Mouse (Mus musculus) embryonic facial prominence, embryonic 11.5 days (tissue): ENCODE measurements at regions not wholly inside any gene's neighbourhood (a gene's known extent, or its start where the extent isn't known, plus 50 kb on each side); places are given as distances from the start of the nearest gene placed in this dataset.

ENCODE experiments used
- ATAC-seq: fragments of 200-750 bp; cut with Nextera tagmentation; replicated peaks from 2 replicates; pipeline ENCODE4 v1.8.0; 2017; ENCODE audit warnings: low read depth; ENCODE audit not compliant: insufficient number of reproducible peaks, low FRiP score, low TSS enrichment
- DNase-seq: peaks from one replicate; pipeline ENCODE4 v3.0.0-alpha.2; 2015; ENCODE audit warnings: low spot score
- H3K27ac ChIP-seq: fragments of 300-500 bp; sonication (generic); replicated peaks from 2 replicates; pipeline ENCODE4 v1.5.1; 2014; ENCODE audit warnings: mild to moderate bottlenecking, low read depth, low read length, control low read depth
- H3K27me3 ChIP-seq: fragments of 300-500 bp; sonication (generic); 2 replicates; pipeline ENCODE4 v1.6.1; 2014; ENCODE audit warnings: mild to moderate bottlenecking, low read length, moderate library complexity, mixed read lengths; ENCODE audit not compliant: control insufficient read depth, insufficient read depth
- H3K36me3 ChIP-seq: fragments of 300-500 bp; sonication (generic); replicated peaks from 2 replicates; pipeline ENCODE4 v1.6.1; 2014; ENCODE audit warnings: low read depth, mild to moderate bottlenecking, low read length, moderate library complexity, mixed read lengths; ENCODE audit not compliant: control insufficient read depth, insufficient read depth
- H3K4me1 ChIP-seq: fragments of 300-500 bp; sonication (generic); 2 replicates; pipeline ENCODE4 v1.6.1; 2014; ENCODE audit warnings: low read length, mixed read lengths; ENCODE audit not compliant: control insufficient read depth, insufficient read depth
- H3K4me2 ChIP-seq: fragments of 300-500 bp; sonication (generic); 2 replicates; pipeline ENCODE4 v1.6.1; 2014; ENCODE audit warnings: low read depth, mild to moderate bottlenecking, control low read depth, low read length, moderate library complexity
- H3K4me3 ChIP-seq: fragments of 300-500 bp; sonication (generic); 2 replicates; pipeline ENCODE4 v1.5.1; 2014; ENCODE audit warnings: low read depth, low read length, control low read depth
- H3K9ac ChIP-seq: fragments of 300-500 bp; sonication (generic); replicated peaks from 2 replicates; pipeline ENCODE4 v1.6.1; 2014; ENCODE audit warnings: mild to moderate bottlenecking, control low read depth, low read length
- H3K9me3 ChIP-seq: fragments of 300-500 bp; sonication (generic); replicated peaks from 2 replicates; pipeline ENCODE4 v1.6.1; 2016; ENCODE audit warnings: mild to moderate bottlenecking, low read length, inconsistent platforms, mixed read lengths; ENCODE audit not compliant: control insufficient read depth
- WGBS: fragments of 180-500 bp; shearing (Covaris S2); extraction: QIAGEN DNeasy Blood & Tissue Kit; methylation state at CpG from one replicate; pipeline ENCODE4 v1.1.7; 2014; 5-methylcytosine and 5-hydroxymethylcytosine counted together

DNA sequence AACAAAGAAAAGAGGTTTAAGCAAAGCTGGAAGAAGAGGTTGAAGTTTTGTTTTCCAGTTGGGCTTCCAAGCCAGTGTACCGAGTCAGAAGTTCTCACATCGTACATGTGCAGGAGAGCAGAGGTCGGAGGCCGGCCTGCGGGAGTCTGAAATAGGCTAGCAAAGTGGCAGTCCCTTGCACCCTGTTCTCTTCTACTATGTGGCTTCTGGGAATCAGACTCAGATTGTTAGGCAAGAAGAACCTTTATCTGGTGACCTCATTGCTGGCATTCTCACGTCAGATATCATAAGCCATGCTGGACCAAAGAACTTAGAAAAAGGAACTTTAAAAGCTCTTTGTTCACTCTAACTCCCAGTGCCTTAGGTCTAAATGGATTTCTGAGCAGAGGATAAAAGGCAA is 112.0 kb upstream of the Tbl1xr1 start:
- H3K9ac ChIP-seq: no peak overlapping the region
- H3K4me3 ChIP-seq: no peak overlapping the region
- WGBS: 86% methylated on average over 6 of the region's 6 CpGs
- H3K4me1 ChIP-seq: no peaks in the 10 kb centered on the region
- no peak for DNase-seq
- ATAC-seq: no peak
- no peaks in the 10 kb centered on the region for H3K36me3 ChIP-seq
- no peaks in the 10 kb centered on the region for H3K27me3 ChIP-seq
- no peak overlapping the region for H3K27ac ChIP-seq
- no peak overlapping the region for H3K4me2 ChIP-seq
- H3K9me3 ChIP-seq: no peaks in the 10 kb centered on the region

DNA sequence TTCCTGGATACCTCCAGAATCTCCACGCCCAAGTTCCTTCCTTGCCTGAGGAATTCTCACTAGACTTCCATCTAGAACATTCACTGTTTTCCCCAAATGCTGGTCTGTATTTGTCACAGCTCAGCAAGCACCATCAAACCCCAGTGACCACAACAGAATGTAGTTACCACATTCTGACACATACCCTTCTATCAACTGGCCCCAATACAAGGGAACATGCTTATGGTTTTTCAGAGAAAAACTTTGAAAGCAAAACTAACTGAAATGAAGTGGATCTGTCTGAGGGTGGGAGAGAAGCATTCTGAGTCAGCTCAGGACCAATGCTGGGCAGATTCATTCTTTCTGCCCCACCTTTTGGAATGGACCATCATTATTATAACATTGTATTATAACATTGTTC is 110.9 kb upstream of the Tbl1xr1 start:
- no peaks in the 10 kb centered on the region for H3K36me3 ChIP-seq
- no peak for DNase-seq
- no peak overlapping the region for H3K27ac ChIP-seq
- no peak overlapping the region for H3K4me3 ChIP-seq
- no peak overlapping the region for H3K4me2 ChIP-seq
- no peaks in the 10 kb centered on the region for H3K9me3 ChIP-seq
- no peaks in the 10 kb centered on the region for H3K27me3 ChIP-seq
- 88% methylated on average over 1 of the region's 1 CpGs for WGBS
- no peaks in the 10 kb centered on the region for H3K4me1 ChIP-seq
- no peak overlapping the region for H3K9ac ChIP-seq
- no peak for ATAC-seq

DNA sequence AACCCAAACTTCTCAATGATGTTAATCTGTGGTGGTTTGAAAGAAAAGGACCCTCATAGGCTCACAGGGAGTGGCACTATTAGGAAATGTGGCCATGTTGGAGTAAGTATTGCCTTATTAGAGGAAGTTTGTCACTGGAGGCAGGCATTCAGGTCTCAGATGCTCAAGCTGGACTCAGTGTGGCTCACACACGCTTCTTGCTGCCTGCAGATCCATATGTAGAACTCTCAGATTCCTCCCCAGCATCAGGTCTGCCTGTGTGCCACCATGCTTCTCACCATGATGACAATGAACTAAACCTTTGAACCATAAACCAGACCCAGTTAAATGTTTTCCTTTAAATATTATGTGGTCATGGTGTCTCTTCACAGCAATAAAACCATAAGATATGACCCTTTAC is 104.7 kb upstream of the Tbl1xr1 start:
- DNase-seq: no peak
- Histone ChIP-seq H3K4me2 (no peak overlapping the region), H3K36me3 (no peaks in the 10 kb centered on the region), H3K9me3 (no peaks in the 10 kb centered on the region), H3K27ac (no peak overlapping the region), H3K9ac (no peak overlapping the region), H3K4me1 (no peaks in the 10 kb centered on the region), H3K27me3 (no peaks in the 10 kb centered on the region), H3K4me3 (no peak overlapping the region)
- ATAC-seq: no peak
- WGBS: 73% methylated on average over 1 of the region's 1 CpGs

DNA sequence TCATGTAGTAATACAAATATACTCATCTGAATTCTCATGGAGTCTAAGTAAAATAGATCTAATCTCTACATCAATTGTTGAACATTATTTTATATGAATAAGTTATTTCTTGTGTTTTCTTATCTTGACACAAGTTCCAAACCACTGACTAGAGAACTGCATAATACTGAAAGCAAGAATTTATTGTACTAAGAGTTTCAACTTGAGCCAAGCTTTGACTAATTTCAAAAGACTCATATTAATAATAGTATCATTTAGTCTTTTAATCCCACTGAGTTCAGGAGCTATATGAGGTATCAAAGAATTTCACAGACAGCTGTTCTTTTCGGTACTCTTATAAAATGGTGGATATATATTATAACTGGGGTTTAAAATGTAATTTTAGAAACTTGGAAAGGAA is 103.3 kb upstream of the Tbl1xr1 start:
- no peak overlapping the region for H3K4me2 ChIP-seq
- H3K4me1 ChIP-seq: no peaks in the 10 kb centered on the region
- no peak overlapping the region for H3K9ac ChIP-seq
- H3K36me3 ChIP-seq: no peaks in the 10 kb centered on the region
- WGBS: 89% methylated on average over 1 of the region's 1 CpGs
- ATAC-seq (no peak), DNase-seq (no peak)
- H3K27me3 ChIP-seq: no peaks in the 10 kb centered on the region
- no peak overlapping the region for H3K27ac ChIP-seq
- no peaks in the 10 kb centered on the region for H3K9me3 ChIP-seq
- H3K4me3 ChIP-seq: no peak overlapping the region

DNA sequence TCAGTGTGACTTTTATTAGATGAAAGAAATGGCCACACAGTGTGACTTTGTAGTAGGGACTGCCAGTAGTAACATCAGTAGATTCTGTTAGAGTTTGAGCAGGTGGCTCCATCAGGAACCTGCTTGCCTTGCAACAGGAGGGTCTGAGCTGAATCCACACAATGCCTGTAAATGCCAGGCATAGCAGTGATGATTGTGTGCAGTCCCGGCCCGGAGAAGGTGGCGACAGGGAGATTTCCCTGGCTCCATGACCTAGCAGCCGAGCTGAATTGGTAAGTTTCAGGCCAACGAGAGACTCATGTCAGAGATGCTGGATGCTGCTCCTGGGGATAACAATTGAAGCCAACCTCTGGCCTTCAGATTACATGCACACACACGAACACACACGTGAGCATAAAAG is 102.8 kb upstream of the Tbl1xr1 start:
- no peaks in the 10 kb centered on the region for H3K9me3 ChIP-seq
- no peak overlapping the region for H3K9ac ChIP-seq
- no peak overlapping the region for H3K4me2 ChIP-seq
- WGBS: 76% methylated on average over 7 of the region's 7 CpGs
- H3K4me1 ChIP-seq: no peaks in the 10 kb centered on the region
- no peak overlapping the region for H3K4me3 ChIP-seq
- ATAC-seq (no peak), DNase-seq (no peak)
- H3K27ac ChIP-seq: no peak overlapping the region
- H3K36me3 ChIP-seq: no peaks in the 10 kb centered on the region
- no peaks in the 10 kb centered on the region for H3K27me3 ChIP-seq

DNA sequence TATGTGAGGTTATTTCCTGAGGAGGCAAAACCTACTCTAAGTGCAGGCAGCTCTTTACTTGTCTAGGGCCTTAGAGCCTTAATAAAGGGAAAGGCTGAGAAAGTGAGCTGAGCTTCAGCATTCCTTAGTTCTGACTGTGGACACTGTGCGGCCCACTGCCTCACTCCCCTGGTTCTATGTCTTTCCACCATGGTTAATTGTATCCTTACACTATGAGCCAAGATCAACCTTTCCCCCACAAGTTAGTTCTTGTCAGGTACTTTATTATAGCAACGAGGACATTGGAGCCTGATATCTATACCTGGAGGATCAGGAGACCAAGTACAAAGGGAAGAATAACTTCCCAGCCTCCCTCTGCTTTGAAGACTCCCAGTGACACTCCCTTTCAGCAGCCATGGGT is 101.7 kb upstream of the Tbl1xr1 start:
- H3K4me3 ChIP-seq: no peak overlapping the region
- no peak for ATAC-seq
- H3K4me1 ChIP-seq: no peaks in the 10 kb centered on the region
- H3K36me3 ChIP-seq: no peaks in the 10 kb centered on the region
- WGBS: 84% methylated on average over 2 of the region's 2 CpGs
- H3K27me3 ChIP-seq: no peaks in the 10 kb centered on the region
- H3K4me2 ChIP-seq: no peak overlapping the region
- no peak for DNase-seq
- no peak overlapping the region for H3K9ac ChIP-seq
- H3K9me3 ChIP-seq: no peaks in the 10 kb centered on the region
- no peak overlapping the region for H3K27ac ChIP-seq

DNA sequence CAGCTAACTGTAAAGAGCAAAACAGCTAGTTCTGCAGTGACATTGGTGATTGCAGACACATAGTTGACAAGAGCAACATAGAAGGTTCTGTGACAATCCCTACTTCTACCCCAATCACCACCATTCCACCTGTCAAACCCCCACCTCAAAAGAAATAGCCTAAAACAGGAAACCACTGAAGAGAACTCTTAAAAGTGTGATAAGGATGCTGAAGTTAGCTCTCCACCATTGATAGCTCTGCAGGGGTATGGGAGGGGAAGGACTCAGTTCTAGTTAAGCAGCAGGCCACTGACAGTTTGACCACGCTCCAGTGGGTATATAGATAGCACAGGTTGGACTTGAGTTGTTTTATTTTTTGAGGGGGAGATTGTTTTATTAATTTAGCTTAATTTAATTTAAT is 98.7 kb upstream of the Tbl1xr1 start:
- no peak overlapping the region for H3K4me3 ChIP-seq
- no peaks in the 10 kb centered on the region for H3K9me3 ChIP-seq
- WGBS: 100% methylated on average over 1 of the region's 1 CpGs
- ATAC-seq: no peak
- no peaks in the 10 kb centered on the region for H3K36me3 ChIP-seq
- H3K27ac ChIP-seq: no peak overlapping the region
- H3K27me3 ChIP-seq: no peaks in the 10 kb centered on the region
- H3K4me1 ChIP-seq: no peaks in the 10 kb centered on the region
- H3K9ac ChIP-seq: no peak overlapping the region
- H3K4me2 ChIP-seq: no peak overlapping the region
- DNase-seq: no peak

DNA sequence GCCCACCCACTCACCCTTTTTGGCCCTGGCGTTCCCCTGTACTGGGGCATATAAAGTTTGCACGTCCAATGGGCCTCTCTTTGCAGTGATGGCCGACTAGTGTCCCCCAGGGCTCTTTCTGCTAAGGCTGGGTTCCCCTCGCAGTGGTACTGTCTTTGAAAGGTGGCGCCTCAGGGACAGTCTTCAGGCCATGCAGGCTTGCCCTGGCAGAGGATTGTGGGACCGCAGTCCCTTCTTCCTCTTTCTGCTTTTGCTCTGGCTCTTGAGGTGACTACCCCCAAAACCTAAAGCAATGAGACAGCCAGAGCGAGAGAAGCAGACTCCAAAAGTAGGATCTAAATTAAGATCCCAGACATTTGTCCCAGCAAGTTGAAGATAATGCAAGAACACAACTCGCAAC is 93.5 kb upstream of the Tbl1xr1 start:
- H3K4me1 ChIP-seq: no peaks in the 10 kb centered on the region
- no peak for DNase-seq
- no peak for ATAC-seq
- no peaks in the 10 kb centered on the region for H3K9me3 ChIP-seq
- no peaks in the 10 kb centered on the region for H3K27me3 ChIP-seq
- H3K36me3 ChIP-seq: no peaks in the 10 kb centered on the region
- no peak overlapping the region for H3K4me2 ChIP-seq
- no peak overlapping the region for H3K9ac ChIP-seq
- H3K27ac ChIP-seq: no peak overlapping the region
- no peak overlapping the region for H3K4me3 ChIP-seq
- WGBS: 88% methylated on average over 8 of the region's 8 CpGs
